Mouse (Mus musculus) erythroblast, adult 5-6 weeks (primary cell): ENCODE data around the gene Nxph4. TPM values are rescaled to one million over a fixed set of nuclear protein-coding genes. Genes with fewer than 3 reads are reported as not detected.

Source experiments
- ATAC-seq: replicated peaks from 2 replicates; pipeline ENCODE4 v1.8.0; 2016; ENCODE audit warnings: moderate number of reproducible peaks, mild to moderate bottlenecking, moderate TSS enrichment, inconsistent platforms; ENCODE audit not compliant: poor library complexity, low FRiP score, severe bottlenecking
- total RNA-seq, 2 experiments: library from RNA; stranded (forward) in 1 of 2; stranded (reverse) in 1 of 2; fragments of 150-400 nt in 1 of 2; fragments of 200-764, 138-1000 nt in 1 of 2; gene quantifications; 2 replicates each; pipeline versions ENCODE4 v1.2.3 to v1.2.4; 2015 to 2017; ENCODE audit warnings: low replicate concordance in 2 of 2

Gene Nxph4
- total RNA-seq, 2 experiments from 2014 or later = not detected

GRCm38 (mm10) chr10:127499516-127499915 lies 34.8 kb downstream of the Nxph4 start:
- no peak for ATAC-seq

GRCm38 (mm10) chr10:127496156-127496555 lies 38.2 kb downstream of the Nxph4 start:
- ATAC-seq = no peak

GRCm38 (mm10) chr10:127492118-127492517 lies 42.2 kb downstream of the Nxph4 start:
- ATAC-seq = no peak

- ATAC-seq = no peak
Measured at GRCm38 (mm10) chr10:127491128-127491512, 43.2 kb downstream of the Nxph4 start.

- ATAC-seq = no peak
Measured at GRCm38 (mm10) chr10:127490160-127491127, 43.9 kb downstream of the Nxph4 start.

- no peak for ATAC-seq
Measured at GRCm38 (mm10) chr10:127488856-127489255, 45.5 kb downstream of the Nxph4 start.

- no peak for ATAC-seq
Measured at GRCm38 (mm10) chr10:127485235-127485634, 49.1 kb downstream of the Nxph4 start.

- ATAC-seq = no peak
Measured at GRCm38 (mm10) chr10:127480833-127481813, 53.2 kb downstream of the Nxph4 start.

- no peak for ATAC-seq
Measured at GRCm38 (mm10) chr10:127479131-127479530, 55.2 kb downstream of the Nxph4 start.

- ATAC-seq = no peak
Measured at GRCm38 (mm10) chr10:127477301-127477700, 57.1 kb downstream of the Nxph4 start.

GRCm38 (mm10) chr10:127476541-127476940 lies 57.8 kb downstream of the Nxph4 start:
- no peak for ATAC-seq

Other genes with a start within 250 kb of the Nxph4 start
- 22.4 and 33.0 TPM in 2 replicates for gene Mbd6, start 245.5 kb downstream of the Nxph4 start, total RNA-seq (2015; ENCODE audit: low replicate concordance)
- 6.1 and 7.1 TPM in 2 replicates for gene Mbd6, start 245.5 kb downstream of the Nxph4 start, total RNA-seq (2017; ENCODE audit: low replicate concordance)
- 35.1 and 38.8 TPM in 2 replicates for gene Mars, start 222.8 kb downstream of the Nxph4 start, total RNA-seq (2015; ENCODE audit: low replicate concordance)
- gene Mars, start 222.8 kb downstream of the Nxph4 start, total RNA-seq (2017; ENCODE audit: low replicate concordance) = 43.5 and 45.6 TPM in 2 replicates
- gene Arhgap9, start 212.6 kb downstream of the Nxph4 start, total RNA-seq (2015; ENCODE audit: low replicate concordance) = 19.9 and 21.1 TPM in 2 replicates
- gene Arhgap9, start 212.6 kb downstream of the Nxph4 start, total RNA-seq (2017; ENCODE audit: low replicate concordance) = 14.6 and 18.7 TPM in 2 replicates
- not detected in 2 replicates for gene Gli1, start 192.6 kb downstream of the Nxph4 start, total RNA-seq (2015; ENCODE audit: low replicate concordance)
- gene Gli1, start 192.6 kb downstream of the Nxph4 start, total RNA-seq (2017; ENCODE audit: low replicate concordance) = not detected in 2 replicates
- not detected in 2 replicates for gene Inhbe, start 180.1 kb downstream of the Nxph4 start, total RNA-seq (2015; ENCODE audit: low replicate concordance)
- gene Inhbe, start 180.1 kb downstream of the Nxph4 start, total RNA-seq (2017; ENCODE audit: low replicate concordance) = not detected in 2 replicates
- not detected in 2 replicates for gene Inhbc, start 164.1 kb downstream of the Nxph4 start, total RNA-seq (2015; ENCODE audit: low replicate concordance)
- gene Inhbc, start 164.1 kb downstream of the Nxph4 start, total RNA-seq (2017; ENCODE audit: low replicate concordance) = not detected in 2 replicates
- 25.7 and 34.9 TPM in 2 replicates for gene R3hdm2, start 154.2 kb downstream of the Nxph4 start, total RNA-seq (2015; ENCODE audit: low replicate concordance)
- 17.7 and 18.3 TPM in 2 replicates for gene R3hdm2, start 154.2 kb downstream of the Nxph4 start, total RNA-seq (2017; ENCODE audit: low replicate concordance)
- not detected in 2 replicates for gene Stac3, start 32.9 kb downstream of the Nxph4 start, total RNA-seq (2015; ENCODE audit: low replicate concordance)
- not detected in 2 replicates for gene Stac3, start 32.9 kb downstream of the Nxph4 start, total RNA-seq (2017; ENCODE audit: low replicate concordance)
- gene Ndufa4l2, start 19.6 kb downstream of the Nxph4 start, total RNA-seq (2015; ENCODE audit: low replicate concordance) = not detected in 2 replicates
- not detected in 2 replicates for gene Ndufa4l2, start 19.6 kb downstream of the Nxph4 start, total RNA-seq (2017; ENCODE audit: low replicate concordance)
- 17.9 and 19.9 TPM in 2 replicates for gene Shmt2, start 12.1 kb downstream of the Nxph4 start, total RNA-seq (2015; ENCODE audit: low replicate concordance)
- gene Shmt2, start 12.1 kb downstream of the Nxph4 start, total RNA-seq (2017; ENCODE audit: low replicate concordance) = 12.3 and 18.3 TPM in 2 replicates
- gene Lrp1, start 86.6 kb upstream of the Nxph4 start, total RNA-seq (2015; ENCODE audit: low replicate concordance) = 11.9 and 14.0 TPM in 2 replicates
- gene Lrp1, start 86.6 kb upstream of the Nxph4 start, total RNA-seq (2017; ENCODE audit: low replicate concordance) = 9.7 and 17.0 TPM in 2 replicates
- gene Stat6, start 108.4 kb upstream of the Nxph4 start, total RNA-seq (2015; ENCODE audit: low replicate concordance) = 15.7 and 16.7 TPM in 2 replicates
- 15.9 and 27.1 TPM in 2 replicates for gene Stat6, start 108.4 kb upstream of the Nxph4 start, total RNA-seq (2017; ENCODE audit: low replicate concordance)
- 11.0 and 13.2 TPM in 2 replicates for gene Nemp1, start 132.3 kb upstream of the Nxph4 start, total RNA-seq (2015; ENCODE audit: low replicate concordance)
- 12.4 and 14.3 TPM in 2 replicates for gene Nemp1, start 132.3 kb upstream of the Nxph4 start, total RNA-seq (2017; ENCODE audit: low replicate concordance)
- gene Nab2, start 134.0 kb upstream of the Nxph4 start, total RNA-seq (2015; ENCODE audit: low replicate concordance) = 0.96 TPM in 1 of 2 replicates, not detected in the other
- 0.60 TPM in 1 of 2 replicates, not detected in the other for gene Nab2, start 134.0 kb upstream of the Nxph4 start, total RNA-seq (2017; ENCODE audit: low replicate concordance)
- gene Myo1a, start 170.6 kb upstream of the Nxph4 start, total RNA-seq (2015; ENCODE audit: low replicate concordance) = 0.42 TPM in 1 of 2 replicates, not detected in the other
- not detected in 2 replicates for gene Myo1a, start 170.6 kb upstream of the Nxph4 start, total RNA-seq (2017; ENCODE audit: low replicate concordance)
- 6.9 and 8.3 TPM in 2 replicates for gene Tac2, start 189.9 kb upstream of the Nxph4 start, total RNA-seq (2015; ENCODE audit: low replicate concordance)
- gene Tac2, start 189.9 kb upstream of the Nxph4 start, total RNA-seq (2017; ENCODE audit: low replicate concordance) = 3.3 and 4.5 TPM in 2 replicates
- gene Zbtb39, start 205.0 kb upstream of the Nxph4 start, total RNA-seq (2015; ENCODE audit: low replicate concordance) = 0.19 and 1.7 TPM in 2 replicates
- gene Zbtb39, start 205.0 kb upstream of the Nxph4 start, total RNA-seq (2017; ENCODE audit: low replicate concordance) = 0.28 and 1.3 TPM in 2 replicates
- gene Gpr182, start 217.2 kb upstream of the Nxph4 start, total RNA-seq (2015; ENCODE audit: low replicate concordance) = not detected in 2 replicates
- 0.14 and 0.77 TPM in 2 replicates for gene Gpr182, start 217.2 kb upstream of the Nxph4 start, total RNA-seq (2017; ENCODE audit: low replicate concordance)
- gene Rdh1, start 225.2 kb upstream of the Nxph4 start, total RNA-seq (2015; ENCODE audit: low replicate concordance) = not detected in 2 replicates
- 0.14 TPM in 1 of 2 replicates, not detected in the other for gene Rdh1, start 225.2 kb upstream of the Nxph4 start, total RNA-seq (2017; ENCODE audit: low replicate concordance)
- not detected in 2 replicates for gene Rdh16f1, start 225.2 kb upstream of the Nxph4 start, total RNA-seq (2015; ENCODE audit: low replicate concordance)
- gene Rdh16f1, start 225.2 kb upstream of the Nxph4 start, total RNA-seq (2017; ENCODE audit: low replicate concordance) = not detected in 2 replicates
- not detected in 2 replicates for gene Rdh9, start 241.8 kb upstream of the Nxph4 start, total RNA-seq (2015; ENCODE audit: low replicate concordance)
- gene Rdh9, start 241.8 kb upstream of the Nxph4 start, total RNA-seq (2017; ENCODE audit: low replicate concordance) = not detected in 2 replicates